Mouse (Mus musculus): ENCODE results near the gene Cpvl. TPM values are rescaled to one million over a fixed set of nuclear protein-coding genes. Genes with fewer than 3 reads are reported as not detected.

Gene Cpvl
- total RNA-seq, 1 experiment from 2014 or later, result not detected

GRCm38 (mm10) chr6:53980817-53981480, 2.5 kb upstream of the Cpvl start:
- peak in 1 of 2 experiments; percentile 21; a peak in 1 of 4 replicates for ATAC-seq (replicated peaks in 1 of 2; ENCODE audit: insufficient read depth in 1 of 2, low FRiP score in 2 of 2, low TSS enrichment in 1 of 2, low read depth in 1 of 2, poor library complexity in 2 of 2, severe bottlenecking in 2 of 2)

- ATAC-seq (replicated peaks in 1 of 2; ENCODE audit: insufficient read depth in 1 of 2, low FRiP score in 2 of 2, low TSS enrichment in 1 of 2, low read depth in 1 of 2, poor library complexity in 2 of 2, severe bottlenecking in 2 of 2), result no peak
Observed at GRCm38 (mm10) chr6:53974040-53974439, 4.4 kb downstream of the Cpvl start.

GRCm38 (mm10) chr6:53973468-53973867, 5.0 kb downstream of the Cpvl start:
- no peak for ATAC-seq (replicated peaks in 1 of 2; ENCODE audit: insufficient read depth in 1 of 2, low FRiP score in 2 of 2, low TSS enrichment in 1 of 2, low read depth in 1 of 2, poor library complexity in 2 of 2, severe bottlenecking in 2 of 2)

- no peak for ATAC-seq (replicated peaks in 1 of 2; ENCODE audit: insufficient read depth in 1 of 2, low FRiP score in 2 of 2, low TSS enrichment in 1 of 2, low read depth in 1 of 2, poor library complexity in 2 of 2, severe bottlenecking in 2 of 2)
Observed at GRCm38 (mm10) chr6:53972238-53972743, 6.2 kb downstream of the Cpvl start.

- ATAC-seq (replicated peaks in 1 of 2; ENCODE audit: insufficient read depth in 1 of 2, low FRiP score in 2 of 2, low TSS enrichment in 1 of 2, low read depth in 1 of 2, poor library complexity in 2 of 2, severe bottlenecking in 2 of 2), result no peak
Observed at GRCm38 (mm10) chr6:53971729-53972128, 6.7 kb downstream of the Cpvl start.

- no peak for ATAC-seq (replicated peaks in 1 of 2; ENCODE audit: insufficient read depth in 1 of 2, low FRiP score in 2 of 2, low TSS enrichment in 1 of 2, low read depth in 1 of 2, poor library complexity in 2 of 2, severe bottlenecking in 2 of 2)
Observed at GRCm38 (mm10) chr6:53969081-53969480, 9.4 kb downstream of the Cpvl start.

GRCm38 (mm10) chr6:53968550-53968949, 9.9 kb downstream of the Cpvl start:
- no peak; a peak in 1 of 4 replicates for ATAC-seq (replicated peaks in 1 of 2; ENCODE audit: insufficient read depth in 1 of 2, low FRiP score in 2 of 2, low TSS enrichment in 1 of 2, low read depth in 1 of 2, poor library complexity in 2 of 2, severe bottlenecking in 2 of 2)

- ATAC-seq (replicated peaks in 1 of 2; ENCODE audit: insufficient read depth in 1 of 2, low FRiP score in 2 of 2, low TSS enrichment in 1 of 2, low read depth in 1 of 2, poor library complexity in 2 of 2, severe bottlenecking in 2 of 2), result no peak
Observed at GRCm38 (mm10) chr6:53966595-53966994, 11.9 kb downstream of the Cpvl start.

- no peak for ATAC-seq (replicated peaks in 1 of 2; ENCODE audit: insufficient read depth in 1 of 2, low FRiP score in 2 of 2, low TSS enrichment in 1 of 2, low read depth in 1 of 2, poor library complexity in 2 of 2, severe bottlenecking in 2 of 2)
Observed at GRCm38 (mm10) chr6:53965900-53966299, 12.6 kb downstream of the Cpvl start.

- no peak for ATAC-seq (replicated peaks in 1 of 2; ENCODE audit: insufficient read depth in 1 of 2, low FRiP score in 2 of 2, low TSS enrichment in 1 of 2, low read depth in 1 of 2, poor library complexity in 2 of 2, severe bottlenecking in 2 of 2)
Observed at GRCm38 (mm10) chr6:53963906-53964496, 14.5 kb downstream of the Cpvl start.

- no peak for ATAC-seq (replicated peaks in 1 of 2; ENCODE audit: insufficient read depth in 1 of 2, low FRiP score in 2 of 2, low TSS enrichment in 1 of 2, low read depth in 1 of 2, poor library complexity in 2 of 2, severe bottlenecking in 2 of 2)
Observed at GRCm38 (mm10) chr6:53962006-53962405, 16.5 kb downstream of the Cpvl start.

GRCm38 (mm10) chr6:53959826-53960225, 18.6 kb downstream of the Cpvl start:
- ATAC-seq (replicated peaks in 1 of 2; ENCODE audit: insufficient read depth in 1 of 2, low FRiP score in 2 of 2, low TSS enrichment in 1 of 2, low read depth in 1 of 2, poor library complexity in 2 of 2, severe bottlenecking in 2 of 2), result no peak

GRCm38 (mm10) chr6:53958321-53958720, 20.1 kb downstream of the Cpvl start:
- peak in 1 of 2 experiments; percentile 51; a peak in 1 of 4 replicates for ATAC-seq (replicated peaks in 1 of 2; ENCODE audit: insufficient read depth in 1 of 2, low FRiP score in 2 of 2, low TSS enrichment in 1 of 2, low read depth in 1 of 2, poor library complexity in 2 of 2, severe bottlenecking in 2 of 2)

- no peak for ATAC-seq (replicated peaks in 1 of 2; ENCODE audit: insufficient read depth in 1 of 2, low FRiP score in 2 of 2, low TSS enrichment in 1 of 2, low read depth in 1 of 2, poor library complexity in 2 of 2, severe bottlenecking in 2 of 2)
Observed at GRCm38 (mm10) chr6:53956513-53956912, 22.0 kb downstream of the Cpvl start.

GRCm38 (mm10) chr6:53955846-53956245, 22.6 kb downstream of the Cpvl start:
- ATAC-seq (replicated peaks in 1 of 2; ENCODE audit: insufficient read depth in 1 of 2, low FRiP score in 2 of 2, low TSS enrichment in 1 of 2, low read depth in 1 of 2, poor library complexity in 2 of 2, severe bottlenecking in 2 of 2), result no peak

GRCm38 (mm10) chr6:53955271-53955670, 23.2 kb downstream of the Cpvl start:
- ATAC-seq (replicated peaks in 1 of 2; ENCODE audit: insufficient read depth in 1 of 2, low FRiP score in 2 of 2, low TSS enrichment in 1 of 2, low read depth in 1 of 2, poor library complexity in 2 of 2, severe bottlenecking in 2 of 2), result no peak

GRCm38 (mm10) chr6:53954106-53954505, 24.4 kb downstream of the Cpvl start:
- ATAC-seq (replicated peaks in 1 of 2; ENCODE audit: insufficient read depth in 1 of 2, low FRiP score in 2 of 2, low TSS enrichment in 1 of 2, low read depth in 1 of 2, poor library complexity in 2 of 2, severe bottlenecking in 2 of 2), result peak; percentile 61 to 81; a peak in 3 of 4 replicates

- ATAC-seq (replicated peaks in 1 of 2; ENCODE audit: insufficient read depth in 1 of 2, low FRiP score in 2 of 2, low TSS enrichment in 1 of 2, low read depth in 1 of 2, poor library complexity in 2 of 2, severe bottlenecking in 2 of 2), result no peak
Observed at GRCm38 (mm10) chr6:53953348-53953747, 25.1 kb downstream of the Cpvl start.

- ATAC-seq (replicated peaks in 1 of 2; ENCODE audit: insufficient read depth in 1 of 2, low FRiP score in 2 of 2, low TSS enrichment in 1 of 2, low read depth in 1 of 2, poor library complexity in 2 of 2, severe bottlenecking in 2 of 2), result no peak
Observed at GRCm38 (mm10) chr6:53951421-53951820, 27.1 kb downstream of the Cpvl start.
